Mouse (Mus musculus): ENCODE measurements around the gene Veph1. TPM values are rescaled to one million over a fixed set of nuclear protein-coding genes. Genes with fewer than 3 reads are reported as not detected.

Veph1 gene
- polyA plus RNA-seq, 2 experiments: 0.85 to 2.3 TPM

DNA sequence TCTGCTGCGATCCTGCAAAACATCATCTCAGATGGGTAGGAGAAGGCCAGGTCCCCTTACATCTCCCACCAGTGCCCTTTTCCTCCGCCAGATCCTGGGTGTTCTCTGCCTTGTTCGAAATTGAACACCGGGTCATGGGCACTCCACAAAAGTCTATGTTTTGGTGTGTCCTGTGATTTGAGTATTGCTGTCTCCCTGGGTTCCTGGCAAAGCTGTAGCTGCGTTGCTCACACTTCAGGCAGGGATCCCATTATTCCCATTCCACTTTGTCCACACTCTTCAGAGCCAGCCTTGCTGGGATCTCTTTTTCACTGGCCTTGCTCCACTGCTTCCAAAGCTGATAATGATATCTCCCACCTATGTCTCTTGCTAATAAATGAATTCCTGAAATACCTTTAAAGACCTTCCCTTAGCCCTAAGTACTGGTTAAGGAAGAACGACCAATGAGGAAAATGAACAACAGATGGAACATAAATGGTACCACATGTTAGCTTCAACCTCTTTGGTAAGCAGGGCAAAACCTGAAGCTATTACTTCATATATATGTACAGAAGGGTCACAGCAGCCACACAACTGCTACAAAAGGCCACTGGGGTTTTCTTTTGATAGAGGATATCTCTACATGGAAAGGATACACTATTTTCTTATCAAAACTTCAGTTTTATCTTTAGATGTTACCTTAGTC lies 129.9 kb downstream of the Veph1 start:
- DNase-seq (ENCODE audit: low spot score) (peak; percentile 81), ATAC-seq (ENCODE audit: low FRiP score, low read depth) (peak; percentile 68)
- H3K9ac ChIP-seq (ENCODE audit: low read depth, low read length, severe bottlenecking): no peak overlapping the region
- H3K27me3 ChIP-seq (ENCODE audit: control insufficient read depth, insufficient read depth, low read length): no peaks in the 10 kb centered on the region
- peaks cover 38% of the 10 kb centered on the region for H3K4me1 ChIP-seq (ENCODE audit: control insufficient read depth, insufficient read depth, low read length)
- TF ChIP-seq POLR2A (IDR thresholded peaks at IDR 0.05; ENCODE audit: borderline replicate concordance, extremely low read depth, insufficient read depth, insufficient read length): no peak
- peak overlapping the region; percentile 55 for H3K27ac ChIP-seq (replicated peaks; ENCODE audit: low read depth, low read length)
- WGBS: 31% methylated on average over 6 of the region's 6 CpGs
- H3K4me3 ChIP-seq (replicated peaks; ENCODE audit: low read length): no peak overlapping the region
- H3K4me2 ChIP-seq (replicated peaks; ENCODE audit: low read depth, low read length, severe bottlenecking): no peak overlapping the region
- no peaks in the 10 kb centered on the region for H3K36me3 ChIP-seq (ENCODE audit: control insufficient read depth, insufficient read depth, low read length)
- no peaks in the 10 kb centered on the region for H3K9me3 ChIP-seq (ENCODE audit: control insufficient read depth, low read length)

GRCm38 (mm10) chr3:66165026-66165425 lies 131.6 kb downstream of the Veph1 start:
- H3K27ac ChIP-seq (replicated peaks; ENCODE audit: low read depth, low read length): no peak overlapping the region
- H3K36me3 ChIP-seq (ENCODE audit: control insufficient read depth, insufficient read depth, low read length): no peaks in the 10 kb centered on the region
- no peaks in the 10 kb centered on the region for H3K27me3 ChIP-seq (ENCODE audit: control insufficient read depth, insufficient read depth, low read length)
- TF ChIP-seq POLR2A (IDR thresholded peaks at IDR 0.05; ENCODE audit: borderline replicate concordance, extremely low read depth, insufficient read depth, insufficient read length): no peak
- no peaks in the 10 kb centered on the region for H3K9me3 ChIP-seq (ENCODE audit: control insufficient read depth, low read length)
- ATAC-seq (ENCODE audit: low FRiP score, low read depth) (no peak), DNase-seq (ENCODE audit: low spot score) (no peak)
- no peak overlapping the region for H3K4me3 ChIP-seq (replicated peaks; ENCODE audit: low read length)
- H3K4me2 ChIP-seq (replicated peaks; ENCODE audit: low read depth, low read length, severe bottlenecking): no peak overlapping the region
- 67% methylated on average over 5 of the region's 5 CpGs for WGBS
- H3K4me1 ChIP-seq (ENCODE audit: control insufficient read depth, insufficient read depth, low read length): peaks cover 39% of the 10 kb centered on the region
- H3K9ac ChIP-seq (ENCODE audit: low read depth, low read length, severe bottlenecking): no peak overlapping the region

GRCm38 (mm10) chr3:66164585-66164984 lies 132.1 kb downstream of the Veph1 start:
- H3K4me2 ChIP-seq (replicated peaks; ENCODE audit: low read depth, low read length, severe bottlenecking): no peak overlapping the region
- ATAC-seq (ENCODE audit: low FRiP score, low read depth): no peak
- no peaks in the 10 kb centered on the region for H3K27me3 ChIP-seq (ENCODE audit: control insufficient read depth, insufficient read depth, low read length)
- H3K9ac ChIP-seq (ENCODE audit: low read depth, low read length, severe bottlenecking): no peak overlapping the region
- TF ChIP-seq POLR2A (IDR thresholded peaks at IDR 0.05; ENCODE audit: borderline replicate concordance, extremely low read depth, insufficient read depth, insufficient read length): no peak
- no peak for DNase-seq (ENCODE audit: low spot score)
- WGBS: 49% methylated on average over 3 of the region's 3 CpGs
- peaks cover 39% of the 10 kb centered on the region for H3K4me1 ChIP-seq (ENCODE audit: control insufficient read depth, insufficient read depth, low read length)
- H3K4me3 ChIP-seq (replicated peaks; ENCODE audit: low read length): no peak overlapping the region
- H3K27ac ChIP-seq (replicated peaks; ENCODE audit: low read depth, low read length): no peak overlapping the region
- no peaks in the 10 kb centered on the region for H3K9me3 ChIP-seq (ENCODE audit: control insufficient read depth, low read length)
- H3K36me3 ChIP-seq (ENCODE audit: control insufficient read depth, insufficient read depth, low read length): no peaks in the 10 kb centered on the region

- Histone ChIP-seq H3K4me1 (ENCODE audit: control insufficient read depth, insufficient read depth, low read length) (peaks cover 39% of the 10 kb centered on the region), H3K9ac (ENCODE audit: low read depth, low read length, severe bottlenecking) (no peak overlapping the region), H3K27me3 (ENCODE audit: control insufficient read depth, insufficient read depth, low read length) (no peaks in the 10 kb centered on the region), H3K27ac (replicated peaks; ENCODE audit: low read depth, low read length) (peak overlapping the region; percentile 40; the same call in 1 of the 2 replicates), H3K9me3 (ENCODE audit: control insufficient read depth, low read length) (no peaks in the 10 kb centered on the region), H3K36me3 (ENCODE audit: control insufficient read depth, insufficient read depth, low read length) (no peaks in the 10 kb centered on the region), H3K4me3 (replicated peaks; ENCODE audit: low read length) (no peak overlapping the region), H3K4me2 (replicated peaks; ENCODE audit: low read depth, low read length, severe bottlenecking) (no peak overlapping the region)
- TF ChIP-seq POLR2A (IDR thresholded peaks at IDR 0.05; ENCODE audit: borderline replicate concordance, extremely low read depth, insufficient read depth, insufficient read length): no peak
- ATAC-seq (ENCODE audit: low FRiP score, low read depth) (peak; percentile 38; the same call in 1 of the 2 replicates), DNase-seq (ENCODE audit: low spot score) (peak; percentile 80)
- WGBS: 21% methylated on average over 6 of the region's 6 CpGs
Measured at GRCm38 (mm10) chr3:66162612-66163011, 134.0 kb downstream of the Veph1 start.

GRCm38 (mm10) chr3:66157947-66158346 lies 138.7 kb downstream of the Veph1 start:
- no peak overlapping the region for H3K27ac ChIP-seq (replicated peaks; ENCODE audit: low read depth, low read length)
- H3K27me3 ChIP-seq (ENCODE audit: control insufficient read depth, insufficient read depth, low read length): no peaks in the 10 kb centered on the region
- H3K36me3 ChIP-seq (ENCODE audit: control insufficient read depth, insufficient read depth, low read length): no peaks in the 10 kb centered on the region
- no peak for TF ChIP-seq POLR2A (IDR thresholded peaks at IDR 0.05; ENCODE audit: borderline replicate concordance, extremely low read depth, insufficient read depth, insufficient read length)
- no peaks in the 10 kb centered on the region for H3K9me3 ChIP-seq (ENCODE audit: control insufficient read depth, low read length)
- H3K4me1 ChIP-seq (ENCODE audit: control insufficient read depth, insufficient read depth, low read length): peaks cover 13% of the 10 kb centered on the region
- no peak overlapping the region for H3K4me2 ChIP-seq (replicated peaks; ENCODE audit: low read depth, low read length, severe bottlenecking)
- H3K9ac ChIP-seq (ENCODE audit: low read depth, low read length, severe bottlenecking): no peak overlapping the region
- DNase-seq (ENCODE audit: low spot score) (no peak), ATAC-seq (ENCODE audit: low FRiP score, low read depth) (no peak)
- 71% methylated on average over 8 of the region's 8 CpGs for WGBS
- H3K4me3 ChIP-seq (replicated peaks; ENCODE audit: low read length): no peak overlapping the region

Measured in limb, embryonic 14.5 days (tissue).